Mouse (Mus musculus) lung, embryonic 14.5 days (tissue): ENCODE results near the gene Yipf7. TPM values are rescaled to one million over a fixed set of nuclear protein-coding genes. Genes with fewer than 3 reads are reported as not detected.

ENCODE experiments used
- ATAC-seq: fragments of 200-750 bp; cut with Nextera tagmentation; 2 replicates; pipeline ENCODE4 v1.8.0; 2017; ENCODE audit warnings: mild to moderate bottlenecking, moderate TSS enrichment, moderate library complexity; ENCODE audit not compliant: insufficient read depth
- DNase-seq: peaks from one replicate; pipeline ENCODE4 v3.0.0-alpha.2; 2015
- H3K27ac ChIP-seq: fragments of 300-500 bp; sonication (generic); 2 replicates; pipeline ENCODE4 v1.5.1; 2014; ENCODE audit warnings: low read depth, mild to moderate bottlenecking, moderate library complexity
- H3K27me3 ChIP-seq: fragments of 300-500 bp; sonication (generic); 2 replicates; pipeline ENCODE4 v1.6.1; 2014; ENCODE audit warnings: low read length, control low read depth; ENCODE audit not compliant: insufficient read depth
- H3K36me3 ChIP-seq: fragments of 300-500 bp; sonication (generic); 2 replicates; pipeline ENCODE4 v1.6.1; 2014; ENCODE audit warnings: control low read depth; ENCODE audit not compliant: insufficient read depth
- H3K4me1 ChIP-seq: fragments of 300-500 bp; sonication (generic); 2 replicates; pipeline ENCODE4 v1.6.1; 2014; ENCODE audit warnings: antibody characterized with exemption, control low read depth; ENCODE audit not compliant: insufficient read depth
- H3K4me2 ChIP-seq: fragments of 300-500 bp; sonication (generic); 2 replicates; pipeline ENCODE4 v1.6.1; 2014; ENCODE audit warnings: mild to moderate bottlenecking
- H3K4me3 ChIP-seq: fragments of 300-500 bp; sonication (generic); 2 replicates; pipeline ENCODE4 v1.5.1; 2014; ENCODE audit warnings: low read depth, low read length
- H3K9ac ChIP-seq: fragments of 300-500 bp; sonication (generic); 2 replicates; pipeline ENCODE4 v1.6.1; 2014
- H3K9me3 ChIP-seq: fragments of 300-500 bp; sonication (generic); 2 replicates; pipeline ENCODE4 v1.6.1; 2016; ENCODE audit warnings: low read depth, low read length, control low read depth
- CTCF ChIP-seq: IDR thresholded peaks from 2 replicates; pipeline ENCODE4 v1.5.1; 2016; ENCODE audit warnings: antibody characterized with exemption, low read depth
- WGBS: fragments of 180-500 bp; shearing (Covaris S2); extraction: QIAGEN DNeasy Blood & Tissue Kit; methylation state at CpG from one replicate; pipeline ENCODE4 v1.1.7; 2014; 5-methylcytosine and 5-hydroxymethylcytosine counted together
- polyA plus RNA-seq: library from polyadenylated mRNA; unstranded; fragments of >200 nt; fragmentation: Nextera tagmentation; extraction: Ambion mirVana; gene quantifications from 2 replicates; pipeline ENCODE4 v1.2.1, GENCODE M21; 2014

Yipf7 gene
- polyA plus RNA-seq, 1 experiment from 2014 or later, result 0.17 TPM

GRCm38 (mm10) chr5:69522064-69522463, 20.4 kb downstream of the Yipf7 start:
- DNase-seq, result no peak
- Histone ChIP-seq H3K36me3 (no peaks in the 10 kb centered on the region), H3K4me1 (no peaks in the 10 kb centered on the region), H3K4me2 (no peak overlapping the region), H3K27me3 (no peaks in the 10 kb centered on the region), H3K9ac (no peak overlapping the region), H3K4me3 (no peak overlapping the region), H3K27ac (no peak overlapping the region), H3K9me3 (no peaks in the 10 kb centered on the region)
- 58% methylated on average over 5 of the region's 5 CpGs for WGBS
- ATAC-seq, result no peak
- TF ChIP-seq CTCF, result no peak

GRCm38 (mm10) chr5:69520661-69521278, 21.7 kb downstream of the Yipf7 start:
- H3K4me2 ChIP-seq, result no peak overlapping the region
- peak; percentile 65; the same call in 1 of the 2 replicates for ATAC-seq
- H3K9me3 ChIP-seq, result no peaks in the 10 kb centered on the region
- no peak overlapping the region for H3K4me3 ChIP-seq
- no peak overlapping the region for H3K9ac ChIP-seq
- peak; percentile 89 for DNase-seq
- no peaks in the 10 kb centered on the region for H3K4me1 ChIP-seq
- whole genome bisulfite sequencing, result 31% methylated on average over 7 of the region's 7 CpGs
- peak; percentile 73 for TF ChIP-seq CTCF
- no peaks in the 10 kb centered on the region for H3K36me3 ChIP-seq
- no peaks in the 10 kb centered on the region for H3K27me3 ChIP-seq
- H3K27ac ChIP-seq, result no peak overlapping the region

- Histone ChIP-seq H3K27ac (no peak overlapping the region), H3K36me3 (no peaks in the 10 kb centered on the region), H3K27me3 (no peaks in the 10 kb centered on the region), H3K4me3 (no peak overlapping the region), H3K4me1 (no peaks in the 10 kb centered on the region), H3K4me2 (no peak overlapping the region), H3K9me3 (no peaks in the 10 kb centered on the region), H3K9ac (no peak overlapping the region)
- no peak for ATAC-seq
- no peak for DNase-seq
- 25% methylated on average over 4 of the region's 4 CpGs for WGBS
- no peak for TF ChIP-seq CTCF
Observed at GRCm38 (mm10) chr5:69512203-69512602, 30.2 kb downstream of the Yipf7 start.

- TF ChIP-seq CTCF, result no peak
- H3K27me3 ChIP-seq, result no peaks in the 10 kb centered on the region
- H3K4me1 ChIP-seq, result no peaks in the 10 kb centered on the region
- H3K36me3 ChIP-seq, result no peaks in the 10 kb centered on the region
- H3K4me2 ChIP-seq, result no peak overlapping the region
- H3K4me3 ChIP-seq, result no peak overlapping the region
- no peak overlapping the region for H3K9ac ChIP-seq
- no peaks in the 10 kb centered on the region for H3K9me3 ChIP-seq
- no peak for DNase-seq
- no peak for ATAC-seq
- 39% methylated on average over 3 of the region's 3 CpGs for WGBS
- H3K27ac ChIP-seq, result no peak overlapping the region
Observed at GRCm38 (mm10) chr5:69511631-69512030, 30.8 kb downstream of the Yipf7 start.

- Histone ChIP-seq H3K4me1 (no peaks in the 10 kb centered on the region), H3K27ac (no peak overlapping the region), H3K27me3 (no peaks in the 10 kb centered on the region), H3K9me3 (no peaks in the 10 kb centered on the region), H3K4me2 (no peak overlapping the region), H3K4me3 (no peak overlapping the region), H3K36me3 (no peaks in the 10 kb centered on the region), H3K9ac (no peak overlapping the region)
- 67% methylated on average over 3 of the region's 3 CpGs for WGBS
- DNase-seq, result no peak
- ATAC-seq, result no peak
- no peak for TF ChIP-seq CTCF
Observed at GRCm38 (mm10) chr5:69507045-69507444, 35.4 kb downstream of the Yipf7 start.

- H3K36me3 ChIP-seq, result no peaks in the 10 kb centered on the region
- no peaks in the 10 kb centered on the region for H3K9me3 ChIP-seq
- H3K4me3 ChIP-seq, result no peak overlapping the region
- H3K4me1 ChIP-seq, result no peaks in the 10 kb centered on the region
- ATAC-seq (no peak), DNase-seq (no peak)
- no peaks in the 10 kb centered on the region for H3K27me3 ChIP-seq
- TF ChIP-seq CTCF, result no peak
- no peak overlapping the region for H3K4me2 ChIP-seq
- H3K27ac ChIP-seq, result no peak overlapping the region
- H3K9ac ChIP-seq, result no peak overlapping the region
Observed at GRCm38 (mm10) chr5:69489046-69489445, 53.4 kb downstream of the Yipf7 start.

GRCm38 (mm10) chr5:69467520-69467919, 74.9 kb downstream of the Yipf7 start:
- DNase-seq (peak; percentile 3), ATAC-seq (no peak)
- no peak for TF ChIP-seq CTCF
- Histone ChIP-seq H3K27ac (no peak overlapping the region), H3K36me3 (no peaks in the 10 kb centered on the region), H3K4me3 (no peak overlapping the region), H3K27me3 (no peaks in the 10 kb centered on the region), H3K4me1 (no peaks in the 10 kb centered on the region), H3K4me2 (no peak overlapping the region), H3K9me3 (no peaks in the 10 kb centered on the region), H3K9ac (no peak overlapping the region)
- 53% methylated on average over 1 of the region's 1 CpGs for WGBS

Other genes with a start within 250 kb of the Yipf7 start
- gene Kctd8, start 201.0 kb downstream of the Yipf7 start, polyA plus RNA-seq, result 3.6 and 4.8 TPM in 2 replicates
- gene Guf1, start 14.3 kb upstream of the Yipf7 start, polyA plus RNA-seq, result 45.6 and 47.2 TPM in 2 replicates
- gene Gnpda2, start 49.7 kb upstream of the Yipf7 start, polyA plus RNA-seq, result 37.7 and 42.9 TPM in 2 replicates